Mouse (Mus musculus): ENCODE measurements at regions not wholly inside any gene's neighbourhood (a gene's known extent, or its start where the extent isn't known, plus 50 kb on each side); places are given as distances from the start of the nearest gene placed in this dataset.

DNA sequence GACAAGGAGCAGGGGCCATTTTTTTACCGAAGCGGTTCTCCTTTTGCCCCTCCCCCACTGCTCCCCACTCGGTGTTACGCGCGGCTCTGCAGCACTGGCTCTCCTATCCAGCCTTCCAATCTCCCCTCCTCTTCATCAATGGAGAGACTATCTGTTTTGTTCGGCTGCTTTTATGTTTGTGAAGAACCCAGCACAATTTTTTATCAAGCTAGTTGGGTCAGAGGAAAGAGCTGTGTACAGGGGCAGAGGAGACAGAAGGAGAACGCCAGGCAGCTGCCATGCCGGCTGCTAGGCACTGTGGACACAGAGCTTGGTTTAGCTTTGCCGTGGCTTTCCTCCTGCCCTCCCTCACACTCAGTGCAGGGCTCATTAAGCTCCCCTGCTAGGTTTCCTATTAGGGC is 280.3 kb downstream of the Sox11 start:
- peak; percentile 79 for DNase-seq (ENCODE audit: extremely low spot score)

DNA sequence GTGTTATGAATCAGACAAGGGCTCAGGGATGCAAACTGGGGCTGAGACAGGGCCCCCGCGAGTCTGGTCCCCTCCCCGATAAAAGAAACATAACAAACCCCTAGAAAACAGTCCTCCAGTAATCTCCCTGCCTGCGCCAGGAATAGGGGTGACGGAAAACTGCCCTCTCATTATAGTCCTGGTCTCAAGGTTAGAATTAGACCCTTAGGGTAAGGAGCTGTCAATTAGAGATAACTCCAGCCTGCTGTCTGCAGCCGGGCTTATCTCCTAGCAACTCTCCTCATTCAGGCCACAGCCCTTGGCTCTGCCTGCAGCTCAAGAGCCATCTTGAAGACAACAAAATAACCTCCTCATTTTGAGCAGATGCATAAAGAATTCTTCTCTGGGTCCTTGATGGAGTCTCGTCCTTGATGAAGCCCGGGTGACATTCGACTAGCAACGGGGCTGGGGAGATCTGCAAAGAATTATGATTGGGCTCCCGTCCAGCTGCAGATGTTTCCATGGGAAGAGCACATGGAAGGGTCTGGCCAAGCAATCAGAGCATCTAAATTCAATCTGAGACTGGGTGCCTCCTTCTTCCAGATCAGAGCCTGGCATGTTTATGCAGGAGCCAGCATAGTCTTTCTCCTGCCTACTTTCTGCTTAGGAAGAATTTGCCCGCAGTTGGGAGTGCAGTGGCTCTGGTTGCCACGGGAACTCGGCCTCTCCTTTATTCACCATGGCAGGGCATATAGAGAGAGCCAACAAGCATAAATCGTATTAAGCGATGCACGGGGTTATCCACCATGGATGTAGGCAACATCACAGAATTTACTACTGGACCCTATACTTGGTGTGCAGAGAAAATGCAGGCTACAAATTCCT is 281.2 kb downstream of the Sox11 start:
- DNase-seq (ENCODE audit: extremely low spot score): peak; percentile 67

DNA sequence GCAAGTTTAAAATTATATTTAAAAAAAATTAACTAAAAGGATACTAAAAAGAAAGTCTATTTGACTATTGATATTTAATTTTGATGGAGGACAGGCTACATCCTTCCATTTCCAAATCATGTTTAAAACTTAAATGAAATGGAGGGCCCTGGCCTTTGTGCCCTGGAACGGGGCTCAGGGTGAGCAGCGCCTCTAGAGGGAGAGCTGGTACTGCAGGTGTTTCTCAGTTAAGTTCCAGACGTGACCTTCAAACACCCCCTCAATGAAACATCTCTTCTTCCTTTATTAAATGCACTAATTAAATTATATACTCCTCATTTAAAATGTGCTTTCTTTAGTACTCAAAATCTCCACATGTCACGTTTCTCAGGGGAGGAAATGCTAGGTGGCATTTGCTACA is 282.5 kb downstream of the Sox11 start:
- DNase-seq (ENCODE audit: extremely low spot score): peak; percentile 51

DNA sequence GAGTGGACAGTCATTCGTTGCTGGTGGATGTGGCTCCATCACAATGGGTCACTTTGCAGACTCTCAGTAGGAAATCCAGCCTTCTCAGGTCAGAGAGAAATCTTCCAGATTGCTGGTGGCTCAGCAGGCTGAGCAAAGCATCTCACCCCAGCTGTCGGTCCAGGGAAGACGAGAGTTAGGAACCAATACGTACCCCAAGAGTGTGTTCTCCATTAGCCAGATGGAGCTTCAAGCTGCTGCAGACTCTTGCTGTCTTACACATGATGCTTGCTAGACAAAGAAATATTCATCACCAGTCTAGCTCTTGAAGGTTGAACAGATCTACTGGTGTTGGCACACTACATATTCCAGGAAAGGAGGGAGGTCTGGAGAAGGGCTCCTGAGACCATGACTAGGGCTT is 288.0 kb downstream of the Sox11 start:
- no peak for DNase-seq (ENCODE audit: extremely low spot score)

DNA sequence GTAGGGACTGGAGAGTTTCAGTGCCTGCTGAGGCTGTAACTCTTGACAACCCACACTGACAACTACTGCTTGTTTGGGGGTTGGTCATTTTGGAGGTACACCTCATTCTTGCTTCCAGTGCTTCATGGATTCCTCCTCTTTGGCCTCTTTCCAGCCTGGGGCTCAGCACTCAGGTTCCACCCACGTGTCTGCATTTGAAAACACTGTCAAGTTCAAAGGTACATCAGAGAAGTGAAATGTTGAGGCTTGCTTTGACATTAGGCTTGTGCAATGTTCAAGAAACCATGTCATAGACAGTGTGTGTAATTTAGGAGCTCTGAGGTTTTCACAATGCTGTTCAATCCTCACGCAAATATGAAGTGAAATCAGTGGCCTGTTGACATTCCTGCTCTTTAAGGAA is 304.5 kb downstream of the Sox11 start:
- no peak for DNase-seq (ENCODE audit: extremely low spot score)

DNA sequence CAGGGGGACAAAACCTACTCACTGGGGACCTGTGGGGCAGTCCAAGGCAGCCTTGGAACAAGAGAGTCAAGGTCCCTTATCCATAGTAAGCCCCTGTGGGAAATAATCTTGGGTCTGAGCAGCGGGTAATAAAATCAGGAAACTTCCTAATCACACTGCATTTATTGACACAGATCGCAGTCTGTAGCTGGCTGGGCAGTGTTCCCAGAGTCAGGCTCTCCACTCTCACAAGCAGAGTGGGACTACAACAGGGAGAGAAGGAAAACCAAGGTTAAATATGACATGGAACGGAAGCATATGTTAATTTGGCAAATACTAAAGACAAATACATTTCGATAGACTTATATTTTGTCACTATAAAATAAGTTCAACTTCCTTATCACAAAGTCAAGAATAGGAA is 322.6 kb downstream of the Sox11 start:
- no peak for DNase-seq (ENCODE audit: extremely low spot score)

DNA sequence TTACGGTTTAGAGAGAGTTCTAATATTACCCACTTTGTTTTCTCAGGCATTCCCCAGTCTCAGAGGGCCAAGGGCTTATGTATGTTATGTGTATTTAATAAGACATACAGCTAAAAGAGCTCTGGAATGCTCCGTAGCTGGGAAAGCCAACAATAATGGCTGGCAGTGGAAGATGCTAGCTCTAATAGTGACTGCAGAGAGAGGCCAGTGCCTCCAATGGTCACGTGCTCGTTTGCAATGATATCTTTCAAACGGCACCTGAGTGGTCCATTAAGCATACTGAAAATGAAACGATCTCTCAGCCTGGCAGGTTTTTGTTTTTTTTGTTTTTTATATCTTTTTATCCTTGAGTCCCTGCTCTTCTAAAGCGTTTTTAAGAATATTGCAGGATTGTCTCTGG is 324.0 kb downstream of the Sox11 start:
- DNase-seq (ENCODE audit: extremely low spot score): no peak

DNA sequence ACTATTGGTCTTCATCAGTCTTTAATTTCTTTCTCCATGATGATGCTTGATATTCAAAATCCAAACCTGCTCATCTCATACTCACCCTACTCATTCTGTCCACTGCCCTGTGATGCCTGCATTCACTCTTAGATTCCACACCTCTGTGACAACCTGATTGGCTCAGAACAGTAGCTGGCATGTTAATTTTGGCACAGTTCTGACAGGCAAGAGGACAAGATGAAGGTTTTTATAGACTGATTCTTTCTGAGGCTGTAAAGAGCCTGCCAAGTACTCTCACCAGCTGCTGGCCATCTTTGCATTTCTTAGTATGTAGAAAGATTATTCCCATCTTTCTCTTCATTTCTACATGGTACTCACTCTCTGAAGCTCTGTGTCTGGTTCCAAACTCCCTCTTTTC is 343.1 kb downstream of the Sox11 start:
- DNase-seq (ENCODE audit: extremely low spot score): no peak

DNA sequence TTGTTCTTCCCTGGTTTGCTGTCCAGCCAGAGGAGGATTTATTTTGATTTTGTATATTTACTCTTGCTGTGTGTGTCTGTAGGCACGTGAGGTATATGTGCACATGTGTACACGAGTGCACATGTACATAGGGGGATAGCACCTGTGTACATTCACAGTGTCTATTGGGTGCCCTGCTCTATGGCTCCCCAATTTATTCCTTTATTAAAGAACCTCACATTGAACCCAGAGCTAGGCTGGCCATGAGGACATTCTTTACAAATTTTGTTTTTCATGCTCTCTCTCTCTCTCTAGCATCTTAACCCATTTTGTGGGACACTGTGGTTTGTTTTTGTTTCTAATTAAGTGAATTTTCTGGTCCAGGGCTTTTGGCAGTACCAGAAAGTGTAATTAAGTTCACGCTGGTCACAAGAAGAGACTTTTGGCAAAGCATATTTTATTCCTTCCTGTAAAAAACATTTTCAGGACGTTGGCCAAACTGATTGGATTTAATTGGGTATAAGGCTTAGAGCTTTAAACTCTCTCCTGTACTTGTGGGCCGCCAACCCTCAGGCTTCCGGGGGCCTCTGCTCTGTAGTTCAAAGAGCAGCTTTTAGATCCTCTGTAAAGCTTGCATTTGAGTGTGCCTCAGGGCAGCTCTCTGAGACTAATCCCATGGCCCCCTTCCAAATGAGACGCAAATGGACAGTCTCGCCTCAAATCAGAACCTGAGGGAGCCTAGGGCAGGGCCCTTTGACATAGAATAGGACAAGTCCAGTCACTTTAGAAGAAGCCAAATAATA is 365.9 kb downstream of the Sox11 start:
- DNase-seq (ENCODE audit: extremely low spot score): no peak

DNA sequence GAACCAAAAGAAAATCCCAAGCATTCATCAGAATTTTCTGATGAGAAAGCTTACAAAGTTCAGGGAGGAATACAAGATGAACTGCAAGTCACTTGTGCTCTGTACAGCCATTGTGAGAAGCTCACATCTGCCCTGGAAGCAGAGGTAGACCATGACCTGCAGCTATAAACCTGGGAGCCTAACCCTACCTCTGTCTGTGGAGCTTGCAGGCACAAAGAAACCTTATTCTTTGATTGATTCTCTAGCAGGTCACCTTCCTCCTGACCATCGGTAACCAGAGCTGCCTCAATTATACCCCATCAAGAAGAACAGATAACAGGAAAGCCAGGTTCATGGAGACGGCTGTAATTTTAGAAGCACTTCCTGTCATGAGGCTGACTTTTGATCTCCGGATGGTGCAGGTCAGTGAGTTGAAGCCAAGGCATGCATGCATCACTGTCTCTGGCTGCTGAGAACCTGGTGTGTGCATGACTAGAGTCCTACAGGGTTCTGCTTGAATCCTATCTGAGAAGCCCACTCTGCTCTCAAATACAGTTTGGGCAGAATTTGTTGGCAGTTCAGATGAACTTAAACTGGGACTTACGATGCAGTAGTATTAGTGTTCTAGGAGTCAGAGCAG is 369.8 kb downstream of the Sox11 start:
- DNase-seq (ENCODE audit: extremely low spot score): peak; percentile 14

DNA sequence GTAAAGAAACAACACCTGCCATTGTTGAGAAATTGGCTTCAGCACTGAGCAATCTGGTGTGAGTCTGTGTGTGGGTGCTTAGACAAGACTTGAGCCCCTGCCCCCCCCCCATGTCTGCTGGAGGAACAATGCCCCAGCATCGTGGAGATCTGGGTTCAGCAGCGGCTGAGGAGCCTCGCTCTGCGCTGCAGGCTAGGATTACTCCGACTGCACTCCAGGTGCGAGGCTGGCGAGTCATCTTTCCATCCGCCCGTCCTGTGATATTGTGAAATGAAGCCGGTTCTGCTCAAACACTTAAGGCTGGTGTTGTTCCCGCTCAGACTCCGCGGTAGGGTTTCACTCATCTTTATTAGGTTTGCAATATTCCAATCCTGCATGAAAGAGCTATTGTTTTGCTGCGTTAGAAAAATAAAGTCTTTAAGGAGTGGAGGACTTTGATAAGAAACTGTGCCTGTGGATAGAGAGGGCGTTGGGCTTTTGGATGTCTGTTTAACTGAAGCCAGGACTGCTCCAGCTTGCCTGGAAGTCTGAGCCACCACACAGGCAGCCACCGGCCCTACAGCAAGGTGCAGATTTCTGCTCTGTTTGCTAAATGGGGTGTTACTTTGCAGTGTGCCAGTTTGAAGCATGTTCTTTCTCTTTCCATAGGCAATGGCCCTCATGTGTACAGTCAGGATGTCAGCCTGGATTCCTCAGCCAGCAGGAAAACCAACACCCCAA is 375.2 kb downstream of the Sox11 start:
- no peak for DNase-seq (ENCODE audit: extremely low spot score)

DNA sequence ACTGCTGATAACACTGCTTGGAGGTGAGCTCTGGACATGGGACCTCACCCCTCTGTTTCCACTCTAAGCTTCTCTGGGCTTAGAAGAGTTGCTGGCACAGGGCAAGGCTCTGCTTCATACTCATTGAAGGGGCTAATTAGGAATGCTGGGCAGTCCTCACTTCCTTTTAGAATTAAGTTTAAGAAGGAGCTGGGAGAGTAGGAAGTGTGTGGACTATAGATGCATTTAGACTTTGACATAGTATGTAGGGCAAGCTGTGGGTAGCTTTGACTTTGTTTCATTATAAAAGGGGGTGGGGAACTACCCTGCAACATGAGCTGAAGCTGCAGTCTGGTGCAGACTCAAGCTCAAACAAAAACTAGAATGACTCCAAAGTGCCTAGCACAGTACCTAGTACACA is 378.5 kb downstream of the Sox11 start:
- DNase-seq (ENCODE audit: extremely low spot score): no peak

DNA sequence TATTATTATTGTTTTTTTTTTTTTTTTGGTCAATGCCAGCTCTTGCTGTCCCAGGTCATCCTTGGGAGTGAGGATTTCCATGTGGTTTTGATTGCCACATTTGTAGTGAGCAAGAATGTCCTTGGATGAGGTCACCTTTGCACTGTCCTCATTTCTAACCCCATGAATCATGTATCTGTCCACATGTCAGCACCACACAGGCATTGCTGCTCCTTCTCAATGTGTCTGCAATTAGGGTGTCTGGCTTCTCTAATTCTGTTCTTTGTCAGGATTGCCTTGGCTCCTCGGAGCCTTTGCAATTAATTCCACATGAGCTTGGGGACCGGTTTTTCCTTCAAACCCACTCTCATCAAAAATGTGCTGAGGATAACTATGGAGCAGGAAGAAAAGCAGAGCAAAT is 402.5 kb downstream of the Sox11 start:
- peak; percentile 10 for DNase-seq (ENCODE audit: extremely low spot score)

DNA sequence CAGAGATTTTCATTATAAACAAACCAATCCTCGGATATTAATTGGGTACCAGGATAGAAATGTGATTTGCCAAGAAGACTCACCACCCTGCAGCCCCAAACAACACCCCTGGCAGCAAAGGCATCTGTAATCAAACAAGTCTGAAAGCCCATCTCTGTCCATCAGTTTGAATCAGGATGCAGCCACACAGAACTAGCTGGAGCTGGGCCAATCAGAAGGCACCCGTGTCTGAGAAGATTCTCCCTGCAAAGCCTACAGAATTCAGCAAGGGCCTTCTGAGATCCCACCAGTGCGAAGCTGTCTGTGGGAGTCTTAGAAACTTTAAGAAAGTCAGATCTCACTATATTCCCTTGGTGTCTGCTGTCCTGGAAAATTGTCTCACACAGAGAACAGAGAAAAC is 404.5 kb downstream of the Sox11 start:
- no peak for DNase-seq (ENCODE audit: extremely low spot score)

DNA sequence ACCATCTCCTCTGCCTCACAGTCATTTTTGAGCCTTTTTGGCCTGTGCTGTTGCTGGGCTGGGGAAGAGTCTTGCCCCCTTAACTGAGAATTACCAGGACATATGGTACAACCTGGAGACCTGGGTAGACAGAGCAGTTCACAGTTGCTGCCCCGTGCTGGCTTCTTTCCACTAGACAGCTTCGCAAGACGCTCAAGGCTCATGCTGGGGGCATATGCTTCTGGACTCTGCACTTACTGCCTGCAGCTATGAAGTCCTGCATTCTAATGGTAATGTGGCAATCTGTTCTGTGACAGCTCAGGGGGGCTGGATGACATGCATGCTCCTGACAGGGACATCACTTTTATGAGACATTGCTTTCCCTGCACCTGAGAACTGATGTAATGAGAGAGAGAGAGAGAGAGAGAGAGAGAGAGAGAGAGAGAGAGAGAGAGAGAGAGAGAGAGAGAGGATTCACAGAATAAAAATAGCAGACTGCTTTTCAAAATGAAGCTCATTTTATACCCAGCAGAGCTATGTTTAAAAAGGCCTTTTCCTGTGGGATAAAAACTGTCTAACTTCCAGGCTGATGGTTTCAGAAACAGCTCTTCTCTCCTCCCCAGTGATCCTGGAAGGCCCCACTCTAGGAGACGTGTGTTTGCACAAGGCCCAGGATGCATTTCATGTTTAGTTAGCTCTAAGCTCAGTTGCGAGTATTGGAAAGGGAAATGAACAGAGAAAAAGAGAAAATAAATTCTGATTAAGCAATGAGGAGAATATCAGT is 405.5 kb downstream of the Sox11 start:
- peak; percentile 4 for DNase-seq (ENCODE audit: extremely low spot score)

DNA sequence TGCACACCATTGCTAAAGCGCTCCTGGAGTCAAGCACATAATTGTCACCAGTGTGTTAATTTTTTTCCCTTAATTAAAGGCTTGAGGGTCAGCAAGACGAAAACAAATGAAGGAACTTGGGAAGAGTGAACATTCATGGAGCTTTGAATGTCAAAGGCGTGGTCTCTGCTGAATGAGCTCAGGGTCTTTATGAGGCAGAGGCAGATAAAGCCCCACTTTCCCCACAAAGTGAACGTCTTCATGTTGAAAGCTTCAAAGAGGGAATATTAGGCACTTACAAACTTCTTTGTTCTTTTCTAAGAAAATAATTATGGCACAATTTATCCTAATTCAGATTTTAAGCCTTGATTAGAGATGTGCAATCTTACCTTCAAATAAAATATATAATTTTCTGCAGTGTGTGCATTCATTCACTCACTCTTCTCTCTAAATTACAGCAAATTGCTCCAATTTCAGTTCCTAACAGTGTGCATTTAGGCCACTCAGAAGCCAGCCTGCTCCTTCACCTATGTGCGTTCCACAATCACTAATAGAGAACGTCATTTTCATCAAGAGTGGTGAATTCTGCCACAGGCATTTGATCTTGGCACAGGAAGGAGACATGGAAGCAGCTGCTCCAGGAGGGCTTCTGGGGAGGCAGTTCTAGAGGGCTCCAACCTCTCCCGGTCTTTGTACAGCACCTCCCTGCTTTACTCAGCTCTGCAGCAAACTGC is 412.1 kb downstream of the Sox11 start:
- DNase-seq (ENCODE audit: extremely low spot score): no peak

DNA sequence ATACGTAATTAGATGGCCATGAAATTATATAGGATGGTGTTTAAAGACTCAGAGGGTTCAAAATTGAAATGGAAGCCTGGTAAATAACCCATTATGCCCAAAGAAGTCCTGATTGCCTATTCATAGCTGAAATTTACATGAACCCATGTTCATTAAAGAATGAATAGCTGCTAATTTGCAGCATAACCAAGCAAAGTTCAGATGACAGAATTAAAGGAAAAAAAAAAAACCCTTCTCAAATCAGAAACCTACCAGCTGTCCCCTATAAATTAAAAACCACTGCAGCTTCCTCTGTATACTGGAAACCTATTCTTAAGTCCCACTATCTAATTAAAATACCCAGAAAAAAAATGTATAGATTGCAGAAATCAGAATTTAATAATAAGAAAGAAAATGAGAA is 436.2 kb downstream of the Sox11 start:
- DNase-seq (ENCODE audit: extremely low spot score): no peak

DNA sequence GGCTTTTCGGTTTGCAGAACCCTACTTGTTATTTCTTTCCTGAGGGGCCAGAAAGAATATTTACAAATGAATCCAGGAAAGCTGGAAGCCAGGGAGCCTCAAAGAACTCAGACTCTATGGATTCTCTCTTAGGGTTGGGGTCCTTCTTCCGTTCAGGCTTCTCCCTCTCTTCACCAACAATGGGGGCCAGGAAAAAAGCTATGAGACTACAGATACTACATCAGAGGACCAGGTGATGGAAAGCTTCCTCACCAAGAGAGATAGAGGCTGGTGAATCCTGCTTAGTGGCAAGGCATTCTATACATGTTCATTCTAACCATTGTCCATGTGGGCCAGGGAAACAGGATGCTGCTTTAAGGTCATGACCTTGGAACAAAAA is 434.9 kb downstream of the Cmpk2 start:
- peak; percentile 20 for DNase-seq (ENCODE audit: extremely low spot score)

DNA sequence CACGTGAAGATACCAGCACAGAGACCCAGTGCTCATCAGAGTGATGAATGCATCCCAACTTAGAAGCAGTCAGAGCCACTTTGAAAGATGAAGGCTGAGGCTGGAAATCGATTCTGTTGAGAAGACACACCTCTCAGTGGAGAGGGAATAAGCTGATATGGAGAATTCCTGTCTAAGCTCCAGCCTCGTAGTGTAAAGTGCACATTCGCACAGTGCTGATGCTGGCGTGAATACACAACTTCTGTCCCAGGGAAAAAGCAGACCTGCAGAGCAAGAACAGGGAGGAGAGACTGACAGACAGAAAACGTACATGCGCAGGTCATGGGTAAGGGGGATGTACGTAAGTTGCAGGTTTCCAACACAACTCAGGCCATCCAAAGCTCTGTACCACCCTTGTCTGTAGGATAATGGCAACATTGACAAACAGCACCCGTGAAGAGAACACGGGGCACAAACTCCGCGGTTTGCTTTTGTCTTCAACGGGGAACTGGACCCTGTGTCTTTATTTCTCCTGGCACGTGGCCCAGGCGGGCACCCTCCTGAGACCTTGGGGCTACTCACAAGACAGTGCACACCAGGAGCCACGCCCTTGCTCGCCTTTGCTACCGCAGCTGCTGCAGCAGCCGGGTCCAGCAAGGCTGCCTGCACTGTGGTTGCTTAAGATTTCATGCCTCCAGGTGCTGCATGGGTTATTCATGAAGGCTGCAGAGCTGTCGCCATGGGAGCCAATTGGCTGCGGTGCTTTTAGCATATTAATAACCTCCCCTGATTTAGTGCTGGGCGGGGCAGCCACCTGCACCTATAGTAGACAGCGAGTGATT is 434.3 kb downstream of the Cmpk2 start:
- DNase-seq (ENCODE audit: extremely low spot score): peak; percentile 12

DNA sequence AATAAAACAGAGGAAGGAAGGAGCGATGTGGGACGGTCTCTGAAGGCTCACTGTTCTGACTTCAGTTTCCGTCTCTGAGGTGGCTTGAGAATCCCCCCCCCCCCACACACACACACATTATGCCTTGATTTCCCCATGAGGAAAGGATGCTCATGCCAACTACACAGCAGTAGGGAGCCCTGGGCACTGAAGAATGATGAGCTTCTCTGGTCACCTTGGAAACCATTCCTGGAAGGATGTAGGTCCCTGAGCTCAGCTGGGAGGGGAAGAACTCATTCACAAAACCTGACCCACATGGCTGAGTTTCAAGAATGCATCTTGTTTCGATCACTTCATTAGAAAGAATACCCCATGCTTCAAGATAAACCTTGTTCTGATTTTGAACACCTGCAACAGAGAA is 422.2 kb downstream of the Cmpk2 start:
- DNase-seq (ENCODE audit: extremely low spot score): no peak
